Mouse (Mus musculus): Measurements from ENCODE around the gene Phactr2. TPM values are rescaled to one million over a fixed set of nuclear protein-coding genes. Genes with fewer than 3 reads are reported as not detected.

Phactr2 gene
- polyA plus RNA-seq, 1 experiment from 2014 or later: 10.0 TPM

GRCm38 (mm10) chr10:13453200-13453990, 20.8 kb downstream of the Phactr2 start:
- Histone ChIP-seq H3K27me3 (replicated peaks; ENCODE audit: control insufficient read depth, insufficient read depth, low read length) (no peaks in the 10 kb centered on the region), H3K27ac (ENCODE audit: low read length) (no peak overlapping the region), H3K4me3 (ENCODE audit: low read length) (no peak overlapping the region), H3K4me1 (ENCODE audit: control insufficient read depth, insufficient read depth, low read length) (0 out of 2 replicates have a peak, but pooled peaks cover 4% of the 10 kb centered on the region), H3K4me2 (ENCODE audit: low read depth, low read length) (no peak overlapping the region), H3K36me3 (ENCODE audit: control insufficient read depth, insufficient read depth, low read length) (no peaks in the 10 kb centered on the region), H3K9me3 (ENCODE audit: control insufficient read depth, low read length) (no peaks in the 10 kb centered on the region), H3K9ac (ENCODE audit: low read depth, low read length) (no peak overlapping the region)
- WGBS: 55% methylated on average over 13 of the region's 13 CpGs
- ATAC-seq: no peak

DNA sequence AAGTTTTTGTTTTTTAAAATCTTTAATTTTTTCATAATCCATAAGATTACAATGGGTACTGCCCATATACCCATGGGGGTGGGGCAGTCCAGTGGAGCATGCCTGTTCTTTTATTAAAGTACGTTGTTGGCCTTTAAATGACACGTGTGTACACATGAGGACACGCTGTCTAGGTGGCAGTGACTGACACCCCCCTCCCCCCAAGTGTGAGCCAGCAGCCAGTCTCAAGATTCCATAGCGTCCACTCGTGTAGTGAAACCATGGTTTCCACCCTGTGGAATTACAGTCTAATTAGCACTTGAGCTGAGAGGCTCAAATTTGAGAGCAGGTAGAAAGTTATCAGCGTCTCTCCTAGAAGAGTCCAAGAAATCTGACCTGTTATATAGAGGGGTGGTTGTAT, 22.6 kb downstream of the Phactr2 start:
- no peak for ATAC-seq
- H3K4me1 ChIP-seq (ENCODE audit: control insufficient read depth, insufficient read depth, low read length): peaks cover 10% of the 10 kb centered on the region; the same call in 1 of the 2 replicates
- no peak overlapping the region for H3K4me3 ChIP-seq (ENCODE audit: low read length)
- 75% methylated on average over 6 of the region's 6 CpGs for WGBS
- H3K27ac ChIP-seq (ENCODE audit: low read length): no peak overlapping the region
- no peaks in the 10 kb centered on the region for H3K27me3 ChIP-seq (replicated peaks; ENCODE audit: control insufficient read depth, insufficient read depth, low read length)
- H3K4me2 ChIP-seq (ENCODE audit: low read depth, low read length): no peak overlapping the region
- no peaks in the 10 kb centered on the region for H3K36me3 ChIP-seq (ENCODE audit: control insufficient read depth, insufficient read depth, low read length)
- no peak overlapping the region for H3K9ac ChIP-seq (ENCODE audit: low read depth, low read length)
- H3K9me3 ChIP-seq (ENCODE audit: control insufficient read depth, low read length): no peaks in the 10 kb centered on the region

DNA sequence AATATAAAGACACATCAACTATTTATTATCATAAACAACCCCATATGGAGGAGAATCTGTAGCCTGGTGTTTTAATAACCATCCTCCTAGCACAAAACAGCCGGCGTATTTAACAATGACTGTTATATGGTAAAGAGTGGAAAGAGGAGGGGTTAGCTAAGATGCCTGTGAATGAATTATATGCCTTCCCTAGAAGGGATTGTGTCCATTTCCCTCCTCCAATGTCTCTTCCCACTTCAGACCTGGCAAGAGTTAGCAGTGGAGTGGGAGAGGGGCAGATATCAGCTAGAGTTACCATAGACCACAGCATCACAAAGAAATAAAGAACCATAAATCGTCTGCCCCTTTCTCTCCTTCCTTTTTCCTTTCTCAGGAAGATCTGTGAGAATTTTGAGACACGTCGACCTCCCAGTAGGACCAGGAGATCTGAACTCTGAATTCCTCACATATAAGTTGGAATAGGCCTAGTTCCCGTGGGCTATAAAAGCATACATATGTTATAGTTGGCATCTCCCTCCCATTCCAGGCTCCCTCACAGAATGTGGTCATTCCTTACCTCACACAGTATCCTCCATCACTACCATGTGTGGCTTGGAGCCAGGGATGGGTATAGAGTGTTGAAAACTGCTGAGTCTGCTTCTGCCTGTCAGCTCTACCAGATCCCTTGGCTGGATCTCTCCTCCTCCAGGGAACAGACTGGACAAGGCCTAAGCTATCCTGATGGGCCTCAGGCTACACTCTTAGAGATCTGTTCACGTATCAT, 25.7 kb downstream of the Phactr2 start:
- Histone ChIP-seq H3K9ac (ENCODE audit: low read depth, low read length) (no peak overlapping the region), H3K27me3 (replicated peaks; ENCODE audit: control insufficient read depth, insufficient read depth, low read length) (no peaks in the 10 kb centered on the region), H3K27ac (ENCODE audit: low read length) (peak overlapping the region; percentile 17; the same call in 1 of the 2 replicates), H3K4me3 (ENCODE audit: low read length) (no peak overlapping the region), H3K4me1 (ENCODE audit: control insufficient read depth, insufficient read depth, low read length) (peaks cover 11% of the 10 kb centered on the region; the same call in 1 of the 2 replicates), H3K36me3 (ENCODE audit: control insufficient read depth, insufficient read depth, low read length) (no peaks in the 10 kb centered on the region), H3K4me2 (ENCODE audit: low read depth, low read length) (no peak overlapping the region), H3K9me3 (ENCODE audit: control insufficient read depth, low read length) (no peaks in the 10 kb centered on the region)
- ATAC-seq: peak; percentile 54; the same call in 1 of the 2 replicates
- WGBS: 52% methylated on average over 7 of the region's 7 CpGs

- WGBS: 32% methylated on average over 3 of the region's 3 CpGs
Observed at GRCm38 (mm10) chr10:13446791-13447249, 27.4 kb downstream of the Phactr2 start.

DNA sequence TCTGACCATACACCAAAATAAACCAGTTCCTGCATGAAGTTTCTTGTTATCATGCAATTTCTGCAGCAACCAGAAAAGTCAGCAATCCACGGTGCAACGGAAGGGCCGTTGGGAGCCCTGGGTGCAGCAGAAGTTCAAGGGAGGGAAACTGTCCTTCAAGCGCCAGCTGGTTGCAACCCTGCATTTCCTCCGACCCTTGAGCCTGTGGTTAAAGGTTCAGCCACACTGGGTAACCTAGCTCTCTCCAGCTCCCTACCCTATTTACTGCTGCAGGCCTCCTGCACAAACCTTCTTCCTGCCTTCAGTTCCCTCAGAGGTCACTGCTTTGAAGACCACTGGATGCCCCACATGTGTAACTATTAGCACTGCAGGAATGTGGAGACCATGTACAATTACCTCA, 30.0 kb downstream of the Phactr2 start:
- H3K4me3 ChIP-seq (ENCODE audit: low read length): no peak overlapping the region
- ATAC-seq: no peak
- no peaks in the 10 kb centered on the region for H3K9me3 ChIP-seq (ENCODE audit: control insufficient read depth, low read length)
- peaks cover 11% of the 10 kb centered on the region; the same call in 1 of the 2 replicates for H3K4me1 ChIP-seq (ENCODE audit: control insufficient read depth, insufficient read depth, low read length)
- no peaks in the 10 kb centered on the region for H3K36me3 ChIP-seq (ENCODE audit: control insufficient read depth, insufficient read depth, low read length)
- H3K9ac ChIP-seq (ENCODE audit: low read depth, low read length): no peak overlapping the region
- no peak overlapping the region for H3K27ac ChIP-seq (ENCODE audit: low read length)
- H3K4me2 ChIP-seq (ENCODE audit: low read depth, low read length): no peak overlapping the region
- 71% methylated on average over 5 of the region's 5 CpGs for WGBS
- H3K27me3 ChIP-seq (replicated peaks; ENCODE audit: control insufficient read depth, insufficient read depth, low read length): no peaks in the 10 kb centered on the region

More at GRCm38 (mm10) chr10:13446791-13447249, 27.4 kb downstream of the Phactr2 start:
- ATAC-seq: peak; percentile 78
- no peak overlapping the region for H3K9ac ChIP-seq (ENCODE audit: low read depth, low read length)
- H3K4me3 ChIP-seq (ENCODE audit: low read length): no peak overlapping the region
- H3K4me2 ChIP-seq (ENCODE audit: low read depth, low read length): no peak overlapping the region
- peak overlapping the region; percentile 31; the same call in 1 of the 2 replicates for H3K27ac ChIP-seq (ENCODE audit: low read length)
- H3K27me3 ChIP-seq (replicated peaks; ENCODE audit: control insufficient read depth, insufficient read depth, low read length): no peaks in the 10 kb centered on the region
- H3K9me3 ChIP-seq (ENCODE audit: control insufficient read depth, low read length): no peaks in the 10 kb centered on the region
- H3K4me1 ChIP-seq (ENCODE audit: control insufficient read depth, insufficient read depth, low read length): peaks cover 11% of the 10 kb centered on the region; the same call in 1 of the 2 replicates
- H3K36me3 ChIP-seq (ENCODE audit: control insufficient read depth, insufficient read depth, low read length): no peaks in the 10 kb centered on the region

DNA sequence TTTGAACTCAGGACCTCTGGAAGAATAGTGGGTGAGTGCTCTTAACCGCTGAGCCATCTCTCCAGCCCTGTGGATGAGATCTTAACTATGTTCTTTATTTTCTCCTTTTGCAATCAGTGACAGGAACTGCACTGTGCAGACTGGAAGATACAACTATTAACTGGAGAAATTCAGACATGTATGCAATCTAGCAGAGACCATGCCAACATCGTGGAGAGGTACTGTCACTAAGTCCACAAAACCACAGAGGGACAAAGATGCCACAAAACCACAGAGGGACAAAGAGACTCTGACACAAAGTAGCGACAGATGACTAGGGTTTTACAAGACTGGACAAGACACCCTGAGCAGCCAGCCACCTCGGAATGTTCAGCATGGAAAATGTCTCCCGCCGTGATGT, 30.6 kb downstream of the Phactr2 start:
- ATAC-seq: no peak
- H3K4me1 ChIP-seq (ENCODE audit: control insufficient read depth, insufficient read depth, low read length): peaks cover 7% of the 10 kb centered on the region; the same call in 1 of the 2 replicates
- H3K27me3 ChIP-seq (replicated peaks; ENCODE audit: control insufficient read depth, insufficient read depth, low read length): no peaks in the 10 kb centered on the region
- no peaks in the 10 kb centered on the region for H3K36me3 ChIP-seq (ENCODE audit: control insufficient read depth, insufficient read depth, low read length)
- H3K4me3 ChIP-seq (ENCODE audit: low read length): no peak overlapping the region
- H3K9ac ChIP-seq (ENCODE audit: low read depth, low read length): no peak overlapping the region
- H3K27ac ChIP-seq (ENCODE audit: low read length): no peak overlapping the region
- H3K9me3 ChIP-seq (ENCODE audit: control insufficient read depth, low read length): no peaks in the 10 kb centered on the region
- WGBS: 72% methylated on average over 6 of the region's 6 CpGs
- no peak overlapping the region for H3K4me2 ChIP-seq (ENCODE audit: low read depth, low read length)

- Histone ChIP-seq H3K4me3 (ENCODE audit: low read length) (no peak overlapping the region), H3K27me3 (replicated peaks; ENCODE audit: control insufficient read depth, insufficient read depth, low read length) (no peaks in the 10 kb centered on the region), H3K9ac (ENCODE audit: low read depth, low read length) (no peak overlapping the region), H3K27ac (ENCODE audit: low read length) (no peak overlapping the region), H3K9me3 (ENCODE audit: control insufficient read depth, low read length) (no peaks in the 10 kb centered on the region), H3K4me1 (ENCODE audit: control insufficient read depth, insufficient read depth, low read length) (no peaks in the 10 kb centered on the region), H3K36me3 (ENCODE audit: control insufficient read depth, insufficient read depth, low read length) (no peaks in the 10 kb centered on the region), H3K4me2 (ENCODE audit: low read depth, low read length) (no peak overlapping the region)
- 82% methylated on average over 4 of the region's 4 CpGs for WGBS
- ATAC-seq: no peak
Observed at GRCm38 (mm10) chr10:13440292-13440691, 33.9 kb downstream of the Phactr2 start.

GRCm38 (mm10) chr10:13438118-13438821, 35.9 kb downstream of the Phactr2 start:
- no peak for ATAC-seq
- Histone ChIP-seq H3K36me3 (ENCODE audit: control insufficient read depth, insufficient read depth, low read length) (no peaks in the 10 kb centered on the region), H3K9ac (ENCODE audit: low read depth, low read length) (no peak overlapping the region), H3K27ac (ENCODE audit: low read length) (no peak overlapping the region), H3K4me2 (ENCODE audit: low read depth, low read length) (no peak overlapping the region), H3K9me3 (ENCODE audit: control insufficient read depth, low read length) (no peaks in the 10 kb centered on the region), H3K4me1 (ENCODE audit: control insufficient read depth, insufficient read depth, low read length) (no peaks in the 10 kb centered on the region), H3K27me3 (replicated peaks; ENCODE audit: control insufficient read depth, insufficient read depth, low read length) (no peaks in the 10 kb centered on the region), H3K4me3 (ENCODE audit: low read length) (no peak overlapping the region)
- WGBS: 72% methylated on average over 10 of the region's 10 CpGs

DNA sequence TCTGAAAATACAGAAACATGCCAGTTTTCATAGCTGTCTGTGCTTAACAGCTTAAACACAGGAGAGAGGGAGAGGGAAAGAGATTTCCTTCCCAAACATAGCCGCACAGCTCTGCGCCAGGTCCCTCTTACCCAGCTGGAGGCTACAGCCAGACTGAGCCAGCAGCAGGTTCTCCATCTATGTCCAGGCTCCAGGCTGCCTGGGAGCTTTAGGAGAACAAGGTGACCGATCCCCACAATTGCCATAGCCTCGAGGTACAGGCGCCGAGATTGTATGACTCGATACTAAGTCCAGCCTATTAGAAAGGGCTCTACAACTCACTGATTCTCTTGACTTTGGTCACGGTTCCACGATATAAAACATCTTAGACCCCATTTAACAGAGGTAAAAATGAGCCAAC, 37.2 kb downstream of the Phactr2 start:
- no peaks in the 10 kb centered on the region for H3K4me1 ChIP-seq (ENCODE audit: control insufficient read depth, insufficient read depth, low read length)
- H3K4me2 ChIP-seq (ENCODE audit: low read depth, low read length): no peak overlapping the region
- H3K4me3 ChIP-seq (ENCODE audit: low read length): no peak overlapping the region
- no peaks in the 10 kb centered on the region for H3K9me3 ChIP-seq (ENCODE audit: control insufficient read depth, low read length)
- no peaks in the 10 kb centered on the region for H3K27me3 ChIP-seq (replicated peaks; ENCODE audit: control insufficient read depth, insufficient read depth, low read length)
- no peak for ATAC-seq
- H3K27ac ChIP-seq (ENCODE audit: low read length): no peak overlapping the region
- no peaks in the 10 kb centered on the region for H3K36me3 ChIP-seq (ENCODE audit: control insufficient read depth, insufficient read depth, low read length)
- H3K9ac ChIP-seq (ENCODE audit: low read depth, low read length): no peak overlapping the region
- 89% methylated on average over 9 of the region's 9 CpGs for WGBS

Data from intestine, embryonic 16.5 days (tissue).